Mouse (Mus musculus): ENCODE measurements around the gene Aqp2. TPM values are rescaled to one million over a fixed set of nuclear protein-coding genes. Genes with fewer than 3 reads are reported as not detected.

Gene Aqp2
- polyA plus RNA-seq (2016; fragmentation: Nextera tagmentation; extraction: Ambion mirVana) = not detected in 2 replicates

GRCm38 (mm10) chr15:99578802-99579485, at the start of gene Aqp2:
Gene Aqp2, plus strand, starts transcription at chr15:99579055.
- H3K27me3 ChIP-seq = peaks cover 74% of the 10 kb centered on the region
- 81% methylated on average over 26 of the region's 26 CpGs for WGBS
- ATAC-seq (ENCODE audit: insufficient number of reproducible peaks, insufficient read depth, low FRiP score, low TSS enrichment, low read depth) = no peak

GRCm38 (mm10) chr15:99531146-99531545, 47.7 kb upstream of the Aqp2 start:
- no peaks in the 10 kb centered on the region for H3K9me3 ChIP-seq
- no peak for ATAC-seq (ENCODE audit: insufficient number of reproducible peaks, insufficient read depth, low FRiP score, low TSS enrichment, low read depth)
- H3K4me3 ChIP-seq (replicated peaks) = no peak overlapping the region
- H3K4me1 ChIP-seq (replicated peaks) = peaks cover 20% of the 10 kb centered on the region
- no peak overlapping the region for H3K27ac ChIP-seq
- H3K27me3 ChIP-seq = peaks cover 36% of the 10 kb centered on the region
- no peaks in the 10 kb centered on the region for H3K36me3 ChIP-seq
- 0 out of 2 replicates have a peak overlapping the region, but pooled peaks have one; percentile 12 for H3K9ac ChIP-seq (replicated peaks)
- H3K4me2 ChIP-seq = no peak overlapping the region
- 12% methylated on average over 6 of the region's 6 CpGs for WGBS

More at GRCm38 (mm10) chr15:99578802-99579485, at the start of gene Aqp2:
- no peaks in the 10 kb centered on the region for H3K9me3 ChIP-seq
- H3K4me2 ChIP-seq = no peak within 1 kb of the TSS
- no peaks in the 10 kb centered on the region for H3K36me3 ChIP-seq
- H3K27ac ChIP-seq = no peak within 1 kb of the TSS
- no peak within 1 kb of the TSS for H3K4me3 ChIP-seq (replicated peaks)
- H3K9ac ChIP-seq (replicated peaks) = no peak within 1 kb of the TSS
- peaks cover 8% of the 10 kb centered on the region for H3K4me1 ChIP-seq (replicated peaks)

- no peak for ATAC-seq (ENCODE audit: insufficient number of reproducible peaks, insufficient read depth, low FRiP score, low TSS enrichment, low read depth)
- Histone ChIP-seq H3K36me3 (no peaks in the 10 kb centered on the region), H3K27ac (no peak overlapping the region), H3K4me3 (replicated peaks) (no peak overlapping the region), H3K9ac (replicated peaks) (0 out of 2 replicates have a peak overlapping the region, but pooled peaks have one; percentile 12), H3K4me2 (no peak overlapping the region), H3K4me1 (replicated peaks) (peaks cover 20% of the 10 kb centered on the region), H3K27me3 (peaks cover 37% of the 10 kb centered on the region), H3K9me3 (no peaks in the 10 kb centered on the region)
- WGBS = 43% methylated on average over 3 of the region's 3 CpGs
Observed at GRCm38 (mm10) chr15:99532023-99532422, 46.8 kb upstream of the Aqp2 start.

GRCm38 (mm10) chr15:99536889-99537862, 41.7 kb upstream of the Aqp2 start:
- Histone ChIP-seq H3K4me2 (no peak overlapping the region), H3K4me3 (replicated peaks) (no peak overlapping the region), H3K36me3 (no peaks in the 10 kb centered on the region), H3K9ac (replicated peaks) (no peak overlapping the region), H3K27me3 (peaks cover 20% of the 10 kb centered on the region), H3K4me1 (replicated peaks) (no peaks in the 10 kb centered on the region), H3K27ac (no peak overlapping the region), H3K9me3 (no peaks in the 10 kb centered on the region)
- ATAC-seq (ENCODE audit: insufficient number of reproducible peaks, insufficient read depth, low FRiP score, low TSS enrichment, low read depth) = no peak
- 51% methylated on average over 11 of the region's 11 CpGs for whole genome bisulfite sequencing

GRCm38 (mm10) chr15:99539891-99540290, 39.0 kb upstream of the Aqp2 start:
- H3K4me3 ChIP-seq (replicated peaks) = no peak overlapping the region
- ATAC-seq (ENCODE audit: insufficient number of reproducible peaks, insufficient read depth, low FRiP score, low TSS enrichment, low read depth) = no peak
- H3K9me3 ChIP-seq = no peaks in the 10 kb centered on the region
- H3K27me3 ChIP-seq = peaks cover 32% of the 10 kb centered on the region
- H3K9ac ChIP-seq (replicated peaks) = no peak overlapping the region
- H3K4me1 ChIP-seq (replicated peaks) = no peaks in the 10 kb centered on the region
- WGBS = 59% methylated on average over 8 of the region's 8 CpGs
- H3K4me2 ChIP-seq = no peak overlapping the region
- H3K27ac ChIP-seq = no peak overlapping the region
- no peaks in the 10 kb centered on the region for H3K36me3 ChIP-seq

GRCm38 (mm10) chr15:99544047-99544446, 34.8 kb upstream of the Aqp2 start:
- Histone ChIP-seq H3K9me3 (no peaks in the 10 kb centered on the region), H3K9ac (replicated peaks) (no peak overlapping the region), H3K27ac (no peak overlapping the region), H3K27me3 (peaks cover 17% of the 10 kb centered on the region), H3K4me3 (replicated peaks) (no peak overlapping the region), H3K4me2 (no peak overlapping the region), H3K4me1 (replicated peaks) (peaks cover 21% of the 10 kb centered on the region), H3K36me3 (no peaks in the 10 kb centered on the region)
- WGBS = 31% methylated on average over 7 of the region's 7 CpGs
- no peak for ATAC-seq (ENCODE audit: insufficient number of reproducible peaks, insufficient read depth, low FRiP score, low TSS enrichment, low read depth)

GRCm38 (mm10) chr15:99546596-99546995, 32.3 kb upstream of the Aqp2 start:
- 31% methylated on average over 11 of the region's 11 CpGs for WGBS
- Histone ChIP-seq H3K4me3 (replicated peaks) (no peak overlapping the region), H3K9me3 (no peaks in the 10 kb centered on the region), H3K27ac (peak overlapping the region; percentile 30; the same call in 1 of the 2 replicates), H3K4me2 (no peak overlapping the region), H3K27me3 (peaks cover 17% of the 10 kb centered on the region), H3K9ac (replicated peaks) (no peak overlapping the region), H3K4me1 (replicated peaks) (peaks cover 21% of the 10 kb centered on the region), H3K36me3 (no peaks in the 10 kb centered on the region)
- ATAC-seq (ENCODE audit: insufficient number of reproducible peaks, insufficient read depth, low FRiP score, low TSS enrichment, low read depth) = no peak

- H3K27me3 ChIP-seq = peaks cover 17% of the 10 kb centered on the region
- 58% methylated on average over 6 of the region's 6 CpGs for WGBS
- no peaks in the 10 kb centered on the region for H3K36me3 ChIP-seq
- H3K4me2 ChIP-seq = no peak overlapping the region
- no peak overlapping the region for H3K27ac ChIP-seq
- H3K4me1 ChIP-seq (replicated peaks) = peaks cover 21% of the 10 kb centered on the region
- no peak overlapping the region for H3K9ac ChIP-seq (replicated peaks)
- H3K9me3 ChIP-seq = no peaks in the 10 kb centered on the region
- no peak for ATAC-seq (ENCODE audit: insufficient number of reproducible peaks, insufficient read depth, low FRiP score, low TSS enrichment, low read depth)
- H3K4me3 ChIP-seq (replicated peaks) = no peak overlapping the region
Observed at GRCm38 (mm10) chr15:99547732-99548131, 31.1 kb upstream of the Aqp2 start.

GRCm38 (mm10) chr15:99549901-99550300, 29.0 kb upstream of the Aqp2 start:
- no peak overlapping the region for H3K4me3 ChIP-seq (replicated peaks)
- 52% methylated on average over 2 of the region's 2 CpGs for WGBS
- no peaks in the 10 kb centered on the region for H3K36me3 ChIP-seq
- H3K9me3 ChIP-seq = no peaks in the 10 kb centered on the region
- no peak overlapping the region for H3K9ac ChIP-seq (replicated peaks)
- H3K4me1 ChIP-seq (replicated peaks) = peaks cover 35% of the 10 kb centered on the region
- H3K4me2 ChIP-seq = no peak overlapping the region
- H3K27me3 ChIP-seq = no peaks in the 10 kb centered on the region
- ATAC-seq (ENCODE audit: insufficient number of reproducible peaks, insufficient read depth, low FRiP score, low TSS enrichment, low read depth) = no peak
- no peak overlapping the region for H3K27ac ChIP-seq

GRCm38 (mm10) chr15:99553767-99554166, 25.1 kb upstream of the Aqp2 start:
- Histone ChIP-seq H3K4me2 (no peak overlapping the region), H3K4me3 (replicated peaks) (no peak overlapping the region), H3K36me3 (no peaks in the 10 kb centered on the region), H3K9ac (replicated peaks) (no peak overlapping the region), H3K4me1 (replicated peaks) (peaks cover 14% of the 10 kb centered on the region; the same call in 1 of the 2 replicates), H3K27ac (no peak overlapping the region), H3K9me3 (no peaks in the 10 kb centered on the region), H3K27me3 (no peaks in the 10 kb centered on the region)
- 41% methylated on average over 6 of the region's 6 CpGs for WGBS
- no peak for ATAC-seq (ENCODE audit: insufficient number of reproducible peaks, insufficient read depth, low FRiP score, low TSS enrichment, low read depth)

- Histone ChIP-seq H3K9me3 (no peaks in the 10 kb centered on the region), H3K27me3 (0 out of 2 replicates have a peak, but pooled peaks cover 4% of the 10 kb centered on the region), H3K36me3 (no peaks in the 10 kb centered on the region), H3K4me3 (replicated peaks) (no peak overlapping the region), H3K9ac (replicated peaks) (no peak overlapping the region), H3K4me2 (no peak overlapping the region), H3K27ac (no peak overlapping the region), H3K4me1 (replicated peaks) (peaks cover 12% of the 10 kb centered on the region; the same call in 1 of the 2 replicates)
- ATAC-seq (ENCODE audit: insufficient number of reproducible peaks, insufficient read depth, low FRiP score, low TSS enrichment, low read depth) = no peak
- 84% methylated on average over 1 of the region's 1 CpGs for WGBS
Observed at GRCm38 (mm10) chr15:99558947-99559346, 19.9 kb upstream of the Aqp2 start.
